Mouse (Mus musculus) embryonic stem cell, embryonic (primary cell): ENCODE results near the gene Pde4b.

Experiments used
- CTCF ChIA-PET, 4 experiments: fragments of 300-600 bp in 2 of 4; fragments of 350-600 bp in 2 of 4; sonication (Branson Sonifier 250); formaldehyde crosslinking; loops; one replicate each; lab custom pipeline; 2022; ENCODE audit warnings: inconsistent platforms in 2 of 4; lab: Charles Lee
- POLR2A ChIA-PET, 4 experiments: fragments of 300-600 bp in 2 of 4; fragments of 350-600 bp in 2 of 4; sonication (Branson Sonifier 250); formaldehyde crosslinking; loops; one replicate each; lab custom pipeline; 2022; ENCODE audit warnings: antibody characterized with exemption in 4 of 4, inconsistent platforms in 1 of 4; lab: Charles Lee

Pde4b gene

DNA sequence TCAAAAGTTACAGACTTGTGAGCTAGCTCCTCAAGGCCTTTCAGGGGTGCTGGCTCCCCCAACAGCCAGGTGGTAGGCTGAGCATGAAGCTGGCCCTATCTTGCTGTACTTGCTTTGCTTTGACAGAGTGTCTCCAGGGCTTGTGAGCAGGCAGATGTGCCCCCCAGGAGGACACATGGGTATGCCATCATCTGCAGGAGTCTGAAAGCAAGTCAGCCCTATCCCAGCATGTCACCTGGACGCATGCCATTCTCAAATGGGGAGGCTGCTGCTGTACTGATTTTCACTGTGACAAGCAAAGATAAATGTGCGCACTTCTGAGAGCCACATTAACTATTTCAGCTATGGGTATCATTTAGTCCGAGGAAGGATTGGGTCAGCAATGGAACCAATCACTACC is 507.2 kb downstream of the Pde4b start:
- ChIA-PET POLR2A (no interaction called here), CTCF (no interaction called here)

GRCm38 (mm10) chr4:102603968-102604367 is 516.6 kb downstream of the Pde4b start:
- POLR2A ChIA-PET: interaction anchor here in 1 of 4 experiments (1.2 kb wide), 1 partner anchor 66 kb away, joined by 3 read pairs; no protein-coding TSS in a partner anchor

DNA sequence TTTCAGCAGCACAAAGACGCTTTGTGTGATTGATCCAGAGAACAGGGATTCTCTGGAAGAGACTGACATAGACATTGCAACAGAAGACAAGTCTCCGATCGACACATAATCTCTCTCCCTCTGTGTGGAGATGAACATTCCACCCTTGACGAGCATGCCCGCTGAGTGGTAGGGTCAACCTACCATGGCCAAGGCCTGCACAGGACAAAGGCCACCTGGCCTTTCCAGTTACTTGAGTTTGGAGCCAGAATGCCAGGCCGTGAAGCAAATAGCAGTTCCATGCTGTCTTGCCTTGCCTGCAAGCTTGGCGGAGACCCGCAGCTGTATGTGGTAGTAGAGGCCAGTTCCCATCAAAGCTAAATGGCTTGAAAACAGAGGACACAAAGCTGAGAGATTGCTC is 517.9 kb downstream of the Pde4b start:
- CTCF ChIA-PET: no interaction called here
- POLR2A ChIA-PET: no interaction called here

More at GRCm38 (mm10) chr4:102603968-102604367, 516.6 kb downstream of the Pde4b start:
- CTCF ChIA-PET: no interaction called here

DNA sequence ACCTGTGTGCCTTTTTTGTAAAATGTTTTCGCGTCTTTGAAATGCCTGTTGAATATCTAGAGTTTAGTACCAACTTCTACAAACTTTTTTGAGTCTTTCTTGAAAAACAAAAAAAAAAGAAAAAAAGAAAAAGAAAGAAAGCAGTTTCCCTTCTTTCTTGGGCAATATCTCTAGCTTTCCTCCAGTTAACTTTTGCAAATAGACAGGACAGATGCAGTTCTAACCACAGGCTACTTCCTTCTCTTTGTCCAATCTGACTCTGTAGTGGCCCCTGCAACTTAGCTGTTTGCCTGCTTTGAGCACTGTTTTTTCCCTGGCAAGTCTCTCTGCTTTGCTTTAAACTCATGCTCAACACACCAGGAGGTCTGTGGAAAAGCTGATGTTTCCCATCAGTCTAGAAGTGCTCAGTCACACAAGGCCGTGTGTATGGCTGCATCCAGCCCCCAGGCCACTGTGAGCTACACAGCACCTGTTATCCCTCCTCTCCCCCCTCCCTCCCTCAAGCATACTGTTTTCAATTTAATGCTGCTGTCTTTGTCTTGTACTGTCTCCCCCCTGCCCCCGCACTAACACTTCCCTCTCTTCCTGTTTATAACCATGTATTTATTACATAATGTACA is 518.5 kb downstream of the Pde4b start:
- ChIA-PET CTCF (no interaction called here), POLR2A (no interaction called here)

DNA sequence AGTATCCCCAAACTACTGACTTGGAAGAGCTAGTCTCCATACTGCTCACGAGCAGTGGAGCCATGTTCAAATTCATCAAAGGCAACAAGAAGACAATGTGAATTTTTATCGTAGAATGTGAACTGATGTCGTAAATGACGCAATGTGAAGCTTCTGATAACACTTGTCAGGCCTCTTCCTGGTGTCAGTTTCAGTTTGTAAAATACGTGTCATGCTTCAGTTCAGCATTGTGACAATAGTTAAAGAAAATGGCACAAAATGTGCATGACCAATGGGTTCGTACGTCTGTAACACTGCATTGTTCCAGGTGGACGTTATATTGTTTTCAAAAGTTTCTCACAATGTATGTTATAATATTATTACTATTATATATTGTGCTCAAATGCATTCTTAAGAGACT is 519.5 kb downstream of the Pde4b start:
- POLR2A ChIA-PET: no interaction called here
- CTCF ChIA-PET: no interaction called here

GRCm38 (mm10) chr4:102607744-102608416 is 520.5 kb downstream of the Pde4b start:
- CTCF ChIA-PET: no interaction called here

GRCm38 (mm10) chr4:102612596-102612995 is 525.3 kb downstream of the Pde4b start:
- ChIA-PET CTCF (no interaction called here), POLR2A (no interaction called here)

More at GRCm38 (mm10) chr4:102607744-102608416, 520.5 kb downstream of the Pde4b start:
- POLR2A ChIA-PET: no interaction called here

DNA sequence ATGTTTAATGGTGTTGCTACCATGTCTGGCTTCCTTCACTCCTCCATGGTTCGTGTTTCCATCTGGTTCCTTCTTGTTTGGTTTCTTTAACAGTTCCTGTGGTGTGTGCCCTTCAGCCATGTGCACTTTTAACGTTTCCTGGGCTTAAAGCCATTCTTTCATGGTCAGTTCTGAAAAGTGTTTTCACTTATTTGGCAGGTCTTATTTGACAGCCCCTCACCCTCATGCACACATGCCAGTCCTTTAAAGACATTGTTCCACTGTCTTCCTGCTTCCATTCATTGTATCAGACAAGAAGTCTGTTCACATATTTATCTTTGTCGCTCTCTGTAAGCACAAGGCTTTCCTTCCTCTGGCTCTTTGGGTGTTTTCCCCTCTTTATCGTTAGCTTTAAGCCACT is 530.4 kb downstream of the Pde4b start:
- ChIA-PET POLR2A (no interaction called here), CTCF (no interaction called here)

- CTCF ChIA-PET: no interaction called here
These were observed 531.3 kb downstream of the Pde4b start for GRCm38 (mm10) chr4:102618609-102619008.

GRCm38 (mm10) chr4:102620179-102620910 is 533.0 kb downstream of the Pde4b start:
- ChIA-PET POLR2A (interaction anchor here in 1 of 4 experiments (0.7 kb wide), 1 partner anchor 14 kb away, joined by 3 read pairs; no protein-coding TSS in a partner anchor), CTCF (no interaction called here)

More at GRCm38 (mm10) chr4:102618609-102619008, 531.3 kb downstream of the Pde4b start:
- POLR2A ChIA-PET: no interaction called here

DNA sequence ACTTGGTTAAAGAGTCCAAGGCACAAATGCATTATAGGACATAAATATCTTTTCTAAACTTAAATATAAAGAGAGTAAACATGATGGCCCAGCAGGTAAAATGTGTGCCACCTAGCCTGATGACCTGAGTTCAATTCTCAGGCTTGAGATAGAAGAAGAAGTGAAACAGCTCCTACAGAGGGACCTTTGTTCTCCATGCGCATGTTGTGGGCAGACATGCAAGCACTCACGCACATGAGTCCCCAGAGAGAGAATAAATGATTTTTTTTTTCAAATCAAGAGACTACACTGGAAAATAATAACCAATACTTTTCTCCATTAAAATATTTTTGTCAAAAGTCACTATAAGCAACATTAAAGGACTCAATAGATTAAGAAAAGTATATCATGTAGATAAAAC is 533.8 kb downstream of the Pde4b start:
- ChIA-PET CTCF (no interaction called here), POLR2A (interaction anchor here in 1 of 4 experiments (0.7 kb wide), 1 partner anchor 14 kb away, joined by 3 read pairs; no protein-coding TSS in a partner anchor)

DNA sequence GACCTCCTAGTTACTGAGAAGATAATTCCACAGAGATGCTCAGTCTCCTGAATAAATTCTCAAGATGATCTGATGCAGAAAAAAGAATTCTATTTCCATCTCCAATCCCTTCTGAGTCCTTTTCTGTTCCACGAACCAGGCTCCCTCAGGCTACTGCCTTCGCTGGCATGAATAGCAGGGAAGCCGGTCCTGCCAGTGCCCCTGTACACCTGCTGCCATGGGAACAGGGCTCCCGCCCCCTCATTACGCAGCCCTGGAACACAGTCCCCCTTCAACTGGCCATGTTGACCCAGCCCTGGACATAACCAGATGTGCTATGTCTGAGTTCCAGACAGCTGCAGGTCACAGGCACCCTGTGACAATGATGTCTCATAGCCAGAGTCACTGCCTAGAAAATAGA is 535.6 kb downstream of the Pde4b start:
- POLR2A ChIA-PET: no interaction called here

GRCm38 (mm10) chr4:102623789-102624611 is 536.7 kb downstream of the Pde4b start:
- CTCF ChIA-PET: no interaction called here
- POLR2A ChIA-PET: no interaction called here

More for the DNA sequence above, 535.6 kb downstream of the Pde4b start:
- CTCF ChIA-PET: no interaction called here

DNA sequence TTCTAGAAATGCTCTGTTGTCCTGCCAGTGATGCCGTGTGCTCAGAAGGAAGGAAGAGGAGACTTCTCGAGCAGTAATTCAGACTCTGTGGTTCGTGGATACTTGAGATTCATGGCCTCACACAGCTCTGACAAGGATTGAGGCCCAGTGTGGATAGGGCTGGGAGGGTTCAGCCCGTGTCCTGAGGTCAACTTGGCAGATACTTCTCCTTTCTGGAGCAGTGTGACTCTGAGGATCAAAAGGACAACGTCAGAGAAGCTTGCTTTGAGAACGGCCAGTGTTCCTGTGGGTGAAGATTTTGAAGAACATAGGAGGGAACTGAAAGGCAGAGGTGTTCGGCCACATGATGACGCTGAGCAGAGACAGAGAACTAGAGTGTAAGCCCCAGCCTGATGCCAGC is 537.6 kb downstream of the Pde4b start:
- POLR2A ChIA-PET: no interaction called here
- CTCF ChIA-PET: no interaction called here

DNA sequence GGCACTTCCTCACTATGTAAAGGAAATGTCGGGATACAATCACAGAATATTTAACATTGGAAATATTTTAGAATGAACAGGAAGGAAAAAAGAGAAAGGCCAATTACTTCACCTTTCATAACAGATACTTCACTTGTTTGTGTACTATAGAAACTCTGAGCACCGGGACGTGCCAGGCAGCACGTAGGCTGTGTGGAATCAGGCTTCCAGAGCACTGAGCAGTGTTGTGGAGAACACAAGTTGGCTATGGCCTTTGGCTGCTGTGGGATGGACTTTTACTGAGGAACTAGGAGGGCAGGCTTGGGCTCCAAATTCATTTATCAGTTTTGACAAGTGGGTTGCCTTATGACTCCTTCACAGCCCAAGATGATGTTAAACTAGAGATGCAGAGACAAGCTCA is 540.5 kb downstream of the Pde4b start:
- CTCF ChIA-PET: no interaction called here

GRCm38 (mm10) chr4:102629621-102630020 is 542.3 kb downstream of the Pde4b start:
- CTCF ChIA-PET: no interaction called here
- POLR2A ChIA-PET: no interaction called here

More for the DNA sequence above, 540.5 kb downstream of the Pde4b start:
- POLR2A ChIA-PET: no interaction called here

- ChIA-PET POLR2A (no interaction called here), CTCF (no interaction called here)
These were observed 542.9 kb downstream of the Pde4b start for GRCm38 (mm10) chr4:102630261-102630660.

GRCm38 (mm10) chr4:102631624-102632023 is 544.3 kb downstream of the Pde4b start:
- POLR2A ChIA-PET: no interaction called here
- CTCF ChIA-PET: no interaction called here

- POLR2A ChIA-PET: no interaction called here
- CTCF ChIA-PET: no interaction called here
These were observed 545.9 kb downstream of the Pde4b start for GRCm38 (mm10) chr4:102633241-102633640.
